Mouse (Mus musculus) forelimb bud, embryonic 11.5 days (tissue): ENCODE data around the gene Gins1.

Experiments
- DNase-seq: peaks from one replicate; pipeline ENCODE4 v3.0.0-alpha.2; 2012; ENCODE audit warnings: low read depth, low spot score

Gene Gins1

DNA sequence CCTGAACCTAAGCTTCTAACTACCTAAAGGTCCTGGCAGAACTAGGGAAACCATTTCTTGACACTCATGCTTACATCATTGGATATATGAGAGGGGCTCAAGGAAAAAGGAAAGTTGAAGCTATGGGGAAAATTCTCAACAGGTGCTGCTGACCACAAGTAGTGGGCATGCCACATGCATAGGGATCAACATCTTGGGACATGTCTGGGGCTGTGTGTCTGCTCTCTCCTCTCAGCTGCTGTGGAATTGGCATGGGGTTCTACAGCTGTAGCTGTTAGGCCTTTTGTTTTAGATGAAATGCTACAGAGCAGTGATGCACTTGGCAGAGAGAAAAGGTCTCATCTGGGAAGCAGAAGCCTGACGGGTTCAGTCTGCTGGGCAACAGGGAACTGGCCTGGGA is 50.7 kb downstream of the Gins1 start:
- no peak for DNase-seq

DNA sequence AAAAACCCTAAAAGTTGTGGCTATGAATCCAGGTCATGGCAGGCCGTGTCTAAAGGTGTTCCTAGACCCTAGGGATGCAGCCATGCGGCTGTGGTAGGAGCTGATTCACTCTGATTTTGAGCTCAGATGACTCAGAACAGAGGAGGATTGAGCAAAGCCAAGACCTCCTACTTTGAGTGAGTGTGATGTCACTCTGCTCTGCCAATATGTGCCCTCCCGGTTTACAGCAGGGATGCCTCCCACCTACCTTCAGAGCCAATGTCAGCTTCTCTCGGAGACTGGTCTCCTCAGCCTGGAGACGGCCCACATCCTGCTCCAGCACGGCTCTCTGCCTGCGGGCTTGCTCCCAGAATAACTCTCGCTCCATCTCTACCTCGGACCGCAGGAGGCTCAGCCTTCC is 54.3 kb downstream of the Gins1 start:
- DNase-seq = no peak

DNA sequence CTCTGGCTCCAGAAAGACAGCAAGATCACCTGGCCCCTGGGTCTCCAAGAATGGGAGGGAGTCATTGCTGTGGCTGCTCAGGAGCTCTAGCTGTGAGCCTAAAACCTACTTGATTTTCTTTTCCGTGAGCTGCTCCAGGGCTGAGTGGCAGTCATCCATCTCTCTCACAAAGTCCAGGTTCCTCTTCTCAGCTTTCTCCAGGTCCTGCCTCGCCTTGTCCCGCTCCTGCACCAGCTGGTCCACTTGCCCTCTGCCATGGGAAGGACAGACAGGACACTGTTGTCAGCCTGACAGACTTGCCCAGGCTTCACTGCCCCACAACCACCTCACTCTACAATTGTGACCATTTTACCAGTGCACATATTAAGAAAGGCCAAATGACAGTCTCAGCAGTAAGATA is 58.0 kb downstream of the Gins1 start:
- DNase-seq = no peak

DNA sequence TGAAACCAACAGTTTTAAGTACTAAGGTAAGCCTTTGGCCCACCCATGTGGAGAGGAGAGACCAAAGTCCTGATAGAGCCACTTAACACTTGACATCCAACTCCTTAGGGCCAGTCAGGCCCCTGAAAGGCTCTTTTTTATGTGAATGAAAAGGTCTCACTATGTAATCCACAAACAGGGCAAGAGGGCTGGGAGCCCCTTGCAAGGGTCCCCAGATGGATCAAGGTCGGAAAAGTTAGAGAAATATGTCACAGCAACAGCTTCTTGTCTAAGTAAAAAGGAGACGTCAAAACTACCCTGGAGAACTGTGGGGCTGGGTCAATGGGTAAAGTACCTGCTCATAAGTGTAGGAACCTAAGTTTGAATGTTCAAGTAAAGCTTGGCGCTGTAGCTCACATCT is 59.4 kb downstream of the Gins1 start:
- no peak for DNase-seq

DNA sequence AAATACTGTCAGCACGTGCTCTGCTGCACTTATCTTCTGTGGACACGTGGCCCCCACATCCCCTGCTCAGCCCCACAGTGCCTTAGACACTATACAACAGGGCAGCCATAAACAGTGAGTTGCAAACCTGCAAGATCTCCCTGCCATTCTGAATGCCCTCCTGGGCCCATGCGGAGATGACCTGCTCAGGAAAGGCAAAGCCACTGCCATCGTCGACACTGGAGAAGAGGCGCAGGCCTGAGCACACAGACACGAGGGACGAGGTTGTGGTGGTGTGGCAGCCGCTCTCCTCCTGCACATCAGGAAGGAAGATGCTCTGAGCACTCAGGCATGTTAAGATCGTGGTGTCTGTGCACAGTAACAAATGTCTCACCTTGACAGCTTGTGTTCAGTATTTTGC is 60.8 kb downstream of the Gins1 start:
- no peak for DNase-seq

DNA sequence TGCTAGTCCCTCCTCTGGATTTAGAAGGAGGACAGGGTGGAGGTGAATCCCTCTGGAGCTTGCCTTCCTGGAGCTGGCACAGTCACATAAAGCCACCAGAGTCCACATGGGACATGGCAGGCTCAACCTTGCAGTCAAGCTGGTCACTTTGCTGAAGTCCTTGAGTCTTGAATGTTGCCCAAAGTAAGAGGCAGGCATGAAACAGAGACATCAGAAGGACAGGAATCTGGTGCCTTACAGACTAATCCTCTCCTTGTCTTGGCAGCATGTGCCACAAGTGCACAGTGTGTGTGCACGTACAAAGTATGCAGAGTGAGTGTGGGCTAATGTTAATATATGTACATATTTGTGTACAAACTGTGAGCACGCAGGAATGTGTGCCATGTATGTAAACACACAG is 62.3 kb downstream of the Gins1 start:
- DNase-seq = no peak

DNA sequence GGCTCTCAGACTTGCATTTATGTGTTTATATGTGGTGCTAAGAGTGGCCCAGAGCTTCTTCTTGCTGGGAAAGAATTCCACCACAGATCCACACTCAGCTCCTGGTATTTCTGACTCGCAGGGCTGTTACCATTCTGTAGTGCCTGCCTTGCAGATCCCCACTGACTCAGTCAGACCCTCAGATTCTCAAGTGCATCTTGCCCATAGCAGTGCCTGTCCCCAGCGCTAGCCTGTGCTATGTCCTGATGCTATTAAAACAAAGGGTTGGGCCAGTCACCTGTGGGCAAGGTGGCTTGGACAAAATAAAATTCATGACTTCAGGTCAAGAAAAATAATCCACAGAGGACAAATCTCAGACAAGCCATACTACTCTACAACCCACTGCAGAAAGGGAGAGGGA is 64.0 kb downstream of the Gins1 start:
- no peak for DNase-seq

DNA sequence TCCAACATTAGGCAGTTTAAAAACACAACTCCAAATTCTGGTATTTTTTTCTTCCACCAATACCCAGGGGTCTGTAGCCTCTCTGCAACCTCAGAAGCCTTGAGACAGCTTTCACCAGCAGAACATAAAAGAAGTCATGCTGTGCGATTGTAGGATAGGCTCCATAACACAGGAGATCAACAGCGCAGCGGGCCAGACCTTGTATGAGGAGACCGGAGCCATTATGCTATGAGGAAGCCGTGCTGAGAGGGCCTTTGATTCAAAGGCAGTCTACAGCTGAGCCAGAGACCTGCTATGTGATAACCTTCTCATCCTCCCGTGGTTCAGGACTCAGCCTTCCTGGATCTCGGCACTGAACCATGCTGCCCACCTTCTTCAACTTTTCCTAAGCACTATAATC is 66.7 kb downstream of the Gins1 start:
- DNase-seq = no peak

DNA sequence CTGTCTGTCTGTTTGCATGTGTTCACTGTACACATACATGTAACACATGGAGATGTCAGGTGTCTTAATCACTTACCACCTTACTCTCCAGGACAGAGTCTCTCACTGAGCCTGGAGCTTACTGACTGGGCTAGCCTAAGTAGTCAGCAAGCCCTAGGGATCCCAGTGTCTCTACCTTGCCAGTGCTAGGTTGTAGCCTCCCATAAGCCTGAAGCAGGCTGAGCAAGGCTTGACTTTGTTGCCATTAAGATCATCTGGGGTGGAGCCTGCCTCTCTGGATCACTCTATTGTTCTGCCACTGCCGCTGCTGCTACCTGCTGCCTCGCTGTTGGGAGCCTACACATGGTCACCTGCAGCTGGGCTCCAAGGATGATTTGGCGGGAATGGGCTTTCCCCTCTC is 67.5 kb downstream of the Gins1 start:
- no peak for DNase-seq

DNA sequence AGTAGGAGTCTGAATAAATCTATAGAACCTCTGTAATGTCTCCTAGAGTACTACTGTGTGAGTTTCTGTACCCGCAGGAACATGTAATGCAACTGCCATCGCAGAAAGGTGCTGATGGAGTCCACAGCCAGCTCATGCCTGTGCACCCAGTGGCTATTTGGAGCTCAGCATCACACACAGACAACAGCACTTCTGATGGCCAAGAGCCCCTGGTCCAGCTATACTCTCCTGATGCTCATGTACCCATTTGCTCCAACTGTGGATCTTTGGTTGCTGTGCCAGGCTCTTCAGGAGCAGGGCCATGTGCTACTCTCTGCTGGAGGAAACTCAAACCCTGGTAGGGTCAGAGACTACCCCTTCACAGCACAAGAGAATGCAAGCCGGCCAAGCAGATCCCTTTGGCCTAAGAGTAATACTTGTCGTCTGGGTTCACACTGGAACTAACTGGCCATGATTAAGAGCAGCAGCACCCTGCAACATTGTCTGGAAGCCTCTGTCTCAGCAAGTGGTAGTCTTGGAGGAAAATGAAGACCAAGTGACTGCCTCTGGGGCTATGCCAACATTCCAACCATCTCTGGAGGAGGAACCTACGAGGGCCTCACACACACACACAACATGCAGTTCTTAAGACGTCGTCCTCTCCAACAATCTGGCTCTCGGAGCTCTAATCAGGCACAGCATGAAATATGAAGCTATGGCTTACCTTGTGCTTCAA is 68.4 kb downstream of the Gins1 start:
- DNase-seq = no peak

DNA sequence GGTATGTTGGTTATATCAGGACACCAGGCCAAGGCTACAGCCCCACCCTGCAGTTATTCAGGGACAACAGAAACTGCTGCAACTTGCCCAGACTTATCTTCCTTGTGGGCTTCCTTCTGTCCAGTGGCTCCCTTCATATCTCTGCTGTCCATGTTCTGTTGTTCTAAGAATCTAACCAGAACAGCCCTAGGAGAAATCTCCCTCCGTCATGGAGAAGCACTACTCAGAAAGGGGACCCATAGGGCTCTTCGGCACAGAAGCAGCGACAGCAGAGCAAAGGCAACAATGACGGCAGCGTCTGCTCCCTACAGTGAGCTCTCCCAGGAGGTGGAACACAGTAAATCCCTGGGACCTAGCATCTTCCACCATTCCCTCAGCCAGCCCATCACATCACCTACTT is 71.7 kb downstream of the Gins1 start:
- DNase-seq = no peak

DNA sequence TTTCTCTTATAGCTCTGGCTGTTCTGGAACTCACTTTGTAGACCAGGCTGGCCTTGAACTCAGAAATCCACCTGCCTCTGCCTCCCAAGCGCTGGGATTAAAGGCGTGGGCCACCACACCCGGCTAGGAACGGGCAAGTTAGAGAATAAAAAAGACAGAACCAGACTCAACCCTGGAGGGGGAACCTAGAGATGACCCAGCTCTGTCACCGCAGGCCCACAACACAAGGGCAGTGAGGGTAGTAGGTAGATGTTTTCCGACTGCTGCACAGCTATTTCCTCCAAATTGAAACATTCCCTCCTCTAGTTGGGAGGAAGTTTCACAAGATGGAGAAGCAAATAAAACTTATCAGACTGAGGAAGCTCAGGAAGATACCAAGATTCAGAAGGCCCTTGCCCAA is 72.5 kb downstream of the Gins1 start:
- no peak for DNase-seq

DNA sequence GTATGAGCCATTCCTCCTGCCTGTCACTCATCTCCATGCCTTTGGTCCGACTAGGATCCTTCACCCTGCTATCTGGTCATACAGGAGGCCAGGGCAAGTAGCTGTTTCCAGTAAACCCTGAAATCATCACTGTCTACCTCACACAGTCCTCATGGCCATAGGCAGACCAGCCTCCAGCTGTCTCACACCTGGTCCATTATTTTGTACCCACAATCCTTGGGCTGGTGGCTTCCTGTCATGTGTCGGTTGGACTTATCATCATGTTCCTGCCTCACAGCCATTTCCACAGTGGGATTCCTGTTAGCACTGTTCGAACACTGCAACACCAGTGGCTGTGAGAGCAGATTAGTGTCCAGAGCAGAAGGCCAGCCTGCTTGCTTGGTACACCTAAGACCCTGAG is 73.6 kb downstream of the Gins1 start:
- DNase-seq = no peak

DNA sequence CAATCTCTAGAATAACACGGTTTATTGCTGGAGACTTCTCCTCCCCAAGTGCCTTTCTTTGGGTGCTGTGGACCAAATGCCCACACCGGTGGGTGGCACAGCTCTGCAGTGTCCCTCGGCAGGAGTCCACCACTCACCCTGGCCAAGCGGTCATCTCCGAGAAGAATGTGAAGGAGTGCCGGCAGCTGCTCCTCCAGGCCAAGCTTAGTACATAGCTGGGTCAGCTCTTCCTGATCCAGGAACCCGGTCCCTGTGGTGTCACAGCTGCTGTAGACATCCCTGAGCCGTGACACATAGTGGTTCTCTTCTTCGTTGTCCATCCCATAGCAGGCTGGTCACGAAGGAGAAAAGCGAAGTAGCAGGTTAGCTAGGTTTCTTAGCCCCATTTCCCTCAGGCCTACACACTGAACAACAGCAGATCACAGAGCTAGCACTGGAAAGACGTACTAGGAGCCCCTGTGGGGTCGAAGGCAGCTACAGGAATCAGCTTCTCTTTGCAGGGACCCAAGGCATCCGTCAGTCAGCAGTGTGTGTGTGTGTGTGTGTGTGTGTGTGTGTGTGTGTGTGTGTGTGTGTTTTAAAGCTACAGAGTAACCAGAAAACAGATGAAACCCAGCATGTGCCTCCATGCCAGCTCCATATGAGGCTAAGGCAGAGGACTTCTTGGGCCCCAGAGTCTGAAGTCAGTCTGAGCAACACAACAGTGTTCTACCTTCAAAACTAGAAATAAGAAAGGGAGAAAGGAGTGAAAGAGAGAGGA is 74.8 kb downstream of the Gins1 start:
- DNase-seq = no peak
